Mouse (Mus musculus): ENCODE data around the gene Ogt.

Ogt gene

DNA sequence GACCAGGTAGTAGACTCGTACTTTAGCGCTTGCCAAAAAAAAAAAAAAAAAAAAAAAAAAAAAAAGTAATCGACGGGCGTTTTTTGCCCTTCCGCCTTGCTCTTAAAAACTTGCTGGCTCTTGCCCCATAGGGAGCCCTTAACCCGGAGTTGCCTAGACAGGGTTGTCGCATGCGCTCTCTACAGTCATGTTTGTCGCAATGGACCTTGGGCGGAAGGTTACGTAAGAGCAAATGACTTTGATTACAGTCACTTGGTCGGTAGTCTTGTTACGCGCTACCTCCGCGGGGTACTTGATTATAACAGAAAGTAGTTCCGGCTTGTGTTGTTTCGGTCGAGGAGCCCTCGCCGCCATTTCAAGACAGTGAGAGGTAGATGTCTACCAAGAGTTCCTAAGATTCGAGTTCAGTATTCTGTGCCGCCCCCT is at the start of gene Ogt:
Gene Ogt (plus strand): TSS at position 320 of the 426 bp plus-strand sequence.
- CTCF ChIA-PET: interaction anchor here (0.5 kb wide), 1 partner anchor 143 kb away, joined by 3 read pairs; no protein-coding TSS in a partner anchor

DNA sequence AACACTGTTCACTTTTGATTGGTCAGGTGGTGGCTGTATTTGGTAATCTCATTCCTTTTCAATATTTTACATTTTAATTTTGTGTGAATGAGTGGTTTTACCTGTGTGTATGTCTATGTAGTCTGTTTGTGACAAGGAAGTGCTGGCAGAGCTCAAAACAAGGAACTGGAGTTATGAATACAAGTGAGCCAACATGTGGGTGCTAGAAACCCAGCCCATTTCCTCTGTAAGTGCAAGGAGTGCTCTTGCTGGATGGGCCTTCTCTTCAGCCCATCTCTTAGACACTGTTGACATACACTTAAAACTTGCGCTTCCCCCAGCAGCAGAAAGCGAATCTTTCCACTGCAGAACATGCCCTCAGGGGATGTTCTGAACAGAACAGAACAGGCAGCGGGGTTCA is 23.7 kb upstream of the Ogt start:
- CTCF ChIA-PET: no interaction called here

DNA sequence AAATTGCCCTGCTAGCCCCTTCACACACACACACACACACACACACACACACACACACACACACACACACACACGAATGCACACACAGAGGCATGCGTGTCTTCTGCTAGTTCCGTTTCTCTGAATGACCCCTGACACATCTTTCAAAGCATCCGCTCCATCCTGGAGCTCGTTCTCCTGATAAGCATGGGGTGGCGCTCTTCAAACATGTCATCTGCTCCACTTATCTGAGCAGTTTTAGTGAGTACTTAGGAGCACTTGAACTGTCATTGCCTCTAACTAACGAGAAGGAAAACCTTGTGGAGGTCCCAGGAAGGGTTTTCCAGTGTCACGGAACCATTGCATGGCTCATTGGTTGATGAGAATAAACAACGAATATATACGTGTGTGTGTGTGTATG is 22.0 kb upstream of the Ogt start:
- CTCF ChIA-PET: no interaction called here

DNA sequence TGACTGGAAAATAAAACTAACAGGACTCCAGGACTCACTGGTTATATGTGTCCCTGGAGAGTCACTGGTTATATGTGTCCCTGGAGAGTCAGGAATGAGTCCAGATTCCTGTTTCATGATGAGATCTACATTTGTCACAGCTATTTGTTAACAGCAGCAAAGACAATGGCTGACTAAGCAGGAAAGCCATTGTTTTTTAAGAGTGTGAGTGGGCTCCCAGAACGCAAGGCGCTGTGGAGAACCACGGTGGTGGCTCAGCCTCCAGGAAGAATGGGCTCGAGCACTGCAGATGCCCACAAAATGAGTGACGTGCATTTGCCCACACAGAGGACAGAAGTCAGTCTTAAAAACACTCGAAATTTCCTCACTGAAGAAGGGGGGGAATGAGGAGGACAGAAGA is 19.5 kb upstream of the Ogt start:
- CTCF ChIA-PET: no interaction called here

DNA sequence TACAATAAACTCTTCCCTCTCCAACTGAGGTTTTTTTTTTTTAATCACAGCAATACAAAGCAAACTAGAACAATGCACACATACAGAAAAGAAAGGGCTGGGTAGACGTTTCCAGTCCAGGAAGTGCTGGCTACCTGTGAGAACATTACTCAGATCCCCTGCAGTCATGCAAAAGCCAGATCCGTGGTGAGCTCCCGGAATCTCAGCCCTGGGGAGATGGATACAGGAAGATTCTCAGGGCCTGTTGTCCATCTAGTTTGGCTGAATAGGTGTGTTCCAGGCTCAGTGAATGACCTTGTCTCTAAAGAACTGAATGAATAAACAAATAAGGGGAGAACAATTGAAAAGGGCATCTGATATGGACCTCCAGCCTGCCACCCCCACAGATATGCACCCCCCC is 17.3 kb upstream of the Ogt start:
- CTCF ChIA-PET: no interaction called here

DNA sequence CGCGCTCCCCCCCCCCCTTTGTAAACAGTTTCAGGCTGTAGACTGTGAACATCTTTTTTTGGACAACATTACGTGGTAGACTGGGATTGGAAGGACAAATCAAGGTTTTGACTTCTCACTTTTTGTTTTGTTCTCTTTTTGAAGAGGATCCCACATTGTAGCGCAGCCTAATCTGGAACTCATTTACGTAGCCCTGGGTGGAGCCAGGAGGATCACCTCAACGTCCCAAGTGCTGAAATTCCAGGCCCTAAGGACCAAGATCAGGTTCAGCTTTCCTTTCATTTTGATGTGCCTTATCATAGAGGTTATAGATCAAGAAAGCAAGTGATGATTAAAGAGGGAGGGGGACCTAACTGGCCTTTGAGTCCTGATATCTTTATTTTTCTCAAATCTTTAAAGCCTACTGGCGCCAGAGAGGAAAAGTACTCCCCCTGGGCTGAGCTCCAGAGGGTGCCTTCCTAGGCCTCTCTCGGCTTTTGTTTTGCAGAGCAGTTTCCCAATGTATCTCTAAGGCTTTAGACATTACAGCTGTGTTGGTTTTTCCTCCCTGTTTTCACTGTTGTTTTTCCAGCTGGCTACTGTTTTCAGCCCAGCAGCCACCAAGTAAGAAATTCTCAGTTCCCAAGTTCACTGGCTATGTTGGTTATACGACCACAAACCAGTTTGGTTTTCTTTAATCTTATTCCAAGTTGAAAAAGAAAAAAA is 2.9 kb upstream of the Ogt start:
- CTCF ChIA-PET: interaction anchor here (0.6 to 0.7 kb wide), 2 partner anchors 37 to 129 kb away, joined by 3 to 4 read pairs; no protein-coding TSS in a partner anchor

DNA sequence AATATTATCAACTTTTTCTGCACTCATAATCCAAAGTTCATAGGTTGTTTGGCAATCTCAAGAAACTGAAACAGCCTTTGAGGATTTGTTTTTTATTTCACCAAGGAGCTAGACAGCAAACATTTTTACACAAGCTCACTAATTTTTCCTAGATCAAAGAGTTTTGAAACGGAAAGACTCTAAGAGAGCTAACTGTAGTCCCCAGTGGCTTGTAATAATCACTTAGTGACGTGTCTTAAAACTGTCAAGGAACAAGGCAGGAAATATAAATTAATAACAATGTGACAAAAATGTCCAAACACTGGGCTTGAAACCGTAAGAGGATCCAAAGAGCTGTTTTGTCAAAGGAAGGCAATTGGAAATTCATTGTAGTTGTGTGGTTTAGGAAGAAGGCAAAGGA is 1.0 kb upstream of the Ogt start:
- CTCF ChIA-PET: interaction anchor here (0.6 kb wide), 2 partner anchors 14 to 134 kb away, joined by 3 to 7 read pairs; no protein-coding TSS in a partner anchor

DNA sequence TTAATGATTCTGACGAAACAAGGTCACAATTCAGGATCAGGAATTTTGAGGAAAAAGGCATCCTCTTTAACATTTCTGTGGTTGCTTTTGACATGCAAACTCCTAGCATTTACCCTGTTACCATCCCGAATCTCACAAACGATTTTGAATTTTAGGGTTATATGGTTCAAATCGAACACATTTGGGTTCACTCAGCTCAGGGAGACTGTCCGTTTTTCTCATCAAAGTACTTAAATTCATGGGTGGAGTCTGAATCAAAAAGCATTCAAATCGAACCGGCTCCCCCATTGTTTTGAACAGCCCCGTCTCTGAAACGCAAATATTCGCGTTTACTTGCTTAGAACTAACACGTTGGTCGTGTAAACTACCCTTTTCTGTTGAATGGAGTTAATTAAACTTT is 554 bp upstream of the Ogt start:
- CTCF ChIA-PET: interaction anchor here (0.6 kb wide), 2 partner anchors 14 to 133 kb away, joined by 3 to 7 read pairs; no protein-coding TSS in a partner anchor

DNA sequence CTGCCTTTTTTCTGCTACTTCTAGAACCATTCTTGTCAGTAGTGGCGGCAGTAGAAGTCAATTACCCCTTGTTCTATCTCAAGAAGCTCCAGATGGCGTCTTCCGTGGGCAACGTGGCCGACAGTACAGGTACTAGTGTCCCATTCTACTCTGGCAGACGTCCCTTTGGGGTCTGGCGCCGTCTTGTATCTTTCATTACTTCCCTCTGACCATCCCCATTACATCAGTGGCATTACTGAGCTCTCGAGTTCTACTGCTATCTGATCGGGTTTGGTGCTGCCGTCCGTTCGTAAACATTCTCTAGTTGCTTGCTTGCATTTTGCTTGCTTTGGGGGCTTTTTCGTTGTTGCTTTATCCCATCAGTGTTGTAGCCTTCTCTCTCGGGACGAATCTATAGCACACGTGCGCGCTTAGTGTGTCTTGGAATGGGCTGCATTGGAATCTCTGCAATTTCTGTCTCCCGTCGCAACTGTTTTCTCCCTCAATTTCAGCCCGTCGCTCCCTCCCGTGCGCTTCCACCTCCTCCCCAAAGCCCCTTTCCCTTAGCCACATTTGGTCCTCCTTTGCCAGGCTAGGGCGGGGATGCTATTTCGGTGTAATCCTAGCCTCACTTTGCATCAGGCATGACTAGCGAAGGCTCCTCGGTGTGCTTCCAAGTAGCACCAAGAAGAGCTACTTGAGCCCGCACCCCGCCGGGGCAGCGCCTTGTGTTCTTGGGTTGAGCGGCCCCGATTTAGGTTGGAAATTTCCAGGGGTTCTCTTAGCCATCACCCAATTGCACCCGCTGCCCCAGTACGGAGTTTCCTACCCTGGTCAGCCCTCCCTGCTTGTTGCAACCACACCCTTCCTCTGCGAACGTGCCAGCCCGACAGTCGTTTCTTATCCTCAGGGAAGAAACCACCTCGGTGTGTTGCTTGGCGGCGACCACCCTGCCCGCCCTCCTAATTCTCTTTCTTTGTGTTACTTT is 617 bp downstream of the Ogt start:
- CTCF ChIA-PET: interaction anchor here (0.5 kb wide), 1 partner anchor 143 kb away, joined by 3 read pairs; no protein-coding TSS in a partner anchor

DNA sequence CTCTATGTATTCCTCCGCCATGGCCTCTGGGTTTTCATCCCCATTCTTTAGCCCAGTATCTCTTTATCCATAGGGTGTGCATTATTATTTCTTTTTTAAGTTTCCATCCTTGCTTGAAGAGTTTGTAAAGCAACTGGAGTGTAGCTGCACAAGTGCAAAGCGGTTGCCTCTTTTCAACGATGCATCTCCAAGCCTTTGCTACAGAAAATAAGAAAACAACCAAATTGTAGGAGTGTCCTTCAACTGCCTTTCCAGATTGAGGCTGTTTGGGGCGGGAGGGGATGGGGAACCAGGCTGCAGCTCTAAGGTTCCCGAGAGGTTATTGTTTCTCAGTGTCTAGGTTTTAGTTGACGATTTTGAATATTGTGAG is 1.3 kb downstream of the Ogt start:
- CTCF ChIA-PET: no interaction called here

DNA sequence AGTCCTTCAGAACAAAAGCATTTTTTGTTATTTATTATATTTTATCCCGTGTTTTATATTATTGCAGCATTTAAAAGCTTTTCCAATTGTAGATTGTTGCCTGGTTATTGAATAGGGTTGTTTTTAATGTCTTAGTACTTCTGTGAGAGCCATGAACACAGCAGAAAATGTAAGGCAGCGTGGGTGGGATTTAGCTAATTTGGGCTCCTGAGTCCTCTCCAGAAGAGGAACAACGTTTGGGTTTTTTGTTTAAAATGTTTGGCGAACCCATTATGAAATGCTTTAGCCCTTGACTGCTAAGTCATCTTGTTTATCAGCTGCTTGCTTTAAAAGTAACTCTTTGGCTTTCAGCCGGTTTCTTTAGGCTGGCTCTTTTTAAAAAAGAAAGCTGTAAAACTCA is 2.2 kb downstream of the Ogt start:
- CTCF ChIA-PET: interaction anchor here (0.6 kb wide), 1 partner anchor 21 kb away, joined by 3 read pairs; no protein-coding TSS in a partner anchor

DNA sequence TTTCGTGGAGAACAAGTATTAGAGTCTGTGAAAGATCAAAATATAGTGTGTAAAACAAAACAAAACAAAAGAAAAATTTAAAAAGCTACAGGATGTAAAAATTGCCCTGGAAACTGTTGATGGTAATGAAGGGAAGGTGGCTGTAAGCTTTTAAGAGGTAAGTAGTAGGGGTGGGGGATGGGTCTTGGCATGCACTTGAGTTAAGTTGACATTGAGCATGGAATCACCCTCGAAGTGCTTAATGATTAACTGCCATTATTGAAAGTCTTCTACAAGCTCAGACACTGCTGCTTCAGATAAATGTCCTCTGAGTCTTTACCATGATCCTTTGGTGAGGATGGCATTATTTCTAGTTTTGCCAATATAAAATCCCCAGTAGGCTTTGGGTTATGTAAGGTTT is 5.4 kb downstream of the Ogt start:
- CTCF ChIA-PET: no interaction called here

DNA sequence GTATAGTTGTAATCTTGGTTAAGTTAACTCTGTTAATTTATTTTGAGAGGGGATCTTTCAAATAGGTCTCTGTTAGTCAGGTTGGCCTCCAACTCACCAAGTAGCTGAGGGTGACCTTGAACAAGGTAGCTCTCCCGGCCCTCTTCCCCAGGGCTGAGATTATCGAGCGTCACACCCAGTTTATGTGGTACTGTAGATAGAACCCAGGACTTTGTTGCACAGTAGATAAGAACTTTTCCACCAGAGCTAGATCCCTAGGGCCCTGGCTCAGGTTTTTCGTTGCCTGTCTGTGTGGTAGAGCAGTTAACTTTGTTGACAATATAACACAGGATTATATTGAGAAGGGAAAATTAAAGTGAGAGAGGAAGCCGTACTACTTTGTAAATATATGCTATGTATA is 6.8 kb downstream of the Ogt start:
- CTCF ChIA-PET: no interaction called here

DNA sequence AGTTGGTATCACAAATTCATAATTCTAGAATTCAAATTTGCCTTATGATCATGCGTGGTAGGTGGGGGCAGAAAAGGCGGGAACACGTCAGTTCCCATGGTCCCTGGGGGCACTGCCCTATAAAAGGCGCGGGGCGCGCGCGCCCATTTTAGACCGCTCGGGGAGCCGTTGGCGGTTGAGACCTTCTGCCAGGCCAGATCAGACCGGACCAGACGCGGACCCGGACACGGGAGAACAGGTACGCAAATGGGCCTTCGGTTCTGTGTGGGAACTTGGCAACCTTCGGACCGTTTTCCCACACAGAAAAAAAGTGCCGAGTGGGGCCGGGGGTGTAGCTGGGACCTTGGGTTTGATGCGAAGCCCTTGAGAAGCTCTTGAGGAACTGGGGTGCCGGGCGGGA is 55.8 kb downstream of the Ogt start:
- CTCF ChIA-PET: no interaction called here

DNA sequence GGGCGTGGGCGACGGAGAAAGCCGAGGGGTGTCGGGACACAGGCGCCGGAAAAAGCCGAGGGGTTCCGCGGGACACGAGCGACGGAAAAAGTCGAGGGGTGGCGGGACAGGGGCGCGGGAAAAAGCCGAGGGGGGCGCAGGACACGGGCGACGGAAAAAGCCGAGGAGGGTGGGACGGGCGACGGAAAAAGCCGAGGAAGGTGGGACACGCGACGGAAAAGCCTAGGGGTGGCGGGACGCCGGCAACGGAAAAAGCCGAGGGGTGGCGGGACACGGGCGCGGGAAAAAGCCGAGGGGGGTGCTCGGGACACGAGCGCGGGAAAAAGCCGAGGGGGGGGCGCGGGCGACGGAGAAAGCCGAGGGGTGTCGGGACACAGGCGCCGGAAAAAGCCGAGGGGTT is 57.7 kb downstream of the Ogt start:
- CTCF ChIA-PET: interaction anchor here (0.8 kb wide), 1 partner anchor 49 kb away, joined by 3 read pairs; no protein-coding TSS in a partner anchor

DNA sequence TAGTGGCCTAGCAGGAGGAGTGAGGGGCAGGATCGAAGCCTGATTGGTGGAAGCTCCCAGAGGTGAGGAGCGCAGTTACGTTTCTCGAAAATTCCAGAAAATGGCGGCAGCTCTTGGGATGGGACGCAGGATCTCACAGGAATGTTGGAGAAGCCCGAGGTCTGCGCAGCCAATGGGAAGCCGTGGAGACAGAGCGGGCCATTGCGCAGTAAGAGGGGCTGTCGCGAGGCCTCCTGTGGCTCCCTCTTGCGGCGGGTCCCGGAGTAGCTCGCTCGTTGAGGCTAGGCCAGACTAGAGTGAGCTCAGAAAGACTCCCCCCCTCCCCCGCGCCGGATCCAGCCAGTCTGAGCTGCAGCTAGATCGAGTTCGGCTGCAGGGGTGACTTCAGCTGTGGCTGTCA is 58.4 kb downstream of the Ogt start:
- CTCF ChIA-PET: no interaction called here

DNA sequence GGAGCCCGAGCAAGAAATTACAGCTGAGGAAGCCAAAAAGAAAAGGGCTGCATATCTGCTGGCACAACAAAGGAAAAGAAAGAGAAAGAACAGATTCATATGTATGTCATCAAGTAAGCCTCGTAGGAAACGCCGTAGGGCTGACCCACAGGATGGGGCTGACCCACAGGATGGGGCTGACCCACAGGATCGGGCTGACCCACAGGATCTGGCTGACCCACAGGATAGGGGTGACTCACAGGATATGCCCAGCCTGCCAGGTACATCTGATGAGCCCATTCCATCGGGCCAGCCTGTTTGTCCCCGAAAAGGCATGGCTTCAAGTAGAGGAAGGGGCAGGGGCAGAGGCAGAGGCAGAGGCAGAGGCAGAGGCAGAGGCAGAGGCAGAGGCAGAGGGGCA is 65.3 kb downstream of the Ogt start:
- CTCF ChIA-PET: no interaction called here

DNA sequence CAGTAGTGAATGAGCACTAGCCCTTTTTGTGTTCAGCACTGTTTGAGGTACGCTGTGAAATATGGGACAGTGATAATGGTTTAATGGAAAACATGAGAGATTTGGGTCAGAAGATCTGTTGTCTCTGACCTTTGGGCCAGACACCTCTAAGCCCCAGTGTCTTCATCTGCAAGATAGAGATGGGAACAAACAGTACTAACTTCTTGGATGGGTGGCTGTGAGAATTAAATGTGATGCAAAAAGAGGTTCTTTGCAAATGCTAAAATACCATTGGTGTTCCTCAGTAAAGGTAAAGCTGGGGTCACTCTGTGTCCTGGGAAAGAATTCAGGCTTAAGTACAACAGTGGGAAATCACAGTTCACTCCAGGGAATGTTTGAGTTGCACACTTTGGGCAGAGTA is 80.5 kb downstream of the Ogt start:
- CTCF ChIA-PET: no interaction called here

DNA sequence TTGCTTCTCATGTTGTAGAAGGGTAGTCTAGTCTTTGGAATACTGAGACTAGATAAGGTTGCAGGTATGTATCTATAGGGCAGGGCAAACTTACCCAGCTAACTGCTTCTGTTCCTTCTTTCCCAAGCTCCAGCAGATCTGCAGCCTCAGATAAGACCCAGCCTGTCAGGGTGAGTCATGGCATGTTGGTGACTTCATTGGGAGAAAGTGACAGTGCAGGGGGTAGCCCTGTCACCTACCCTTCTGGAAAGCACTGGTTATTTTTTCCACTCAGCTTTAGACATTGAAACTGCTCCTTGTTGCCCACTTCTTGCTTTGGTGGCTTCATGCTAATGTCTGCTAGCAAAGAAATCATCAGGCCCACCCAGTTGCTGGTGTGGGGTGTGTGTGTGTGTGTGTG is 90.2 kb downstream of the Ogt start:
- CTCF ChIA-PET: no interaction called here

DNA sequence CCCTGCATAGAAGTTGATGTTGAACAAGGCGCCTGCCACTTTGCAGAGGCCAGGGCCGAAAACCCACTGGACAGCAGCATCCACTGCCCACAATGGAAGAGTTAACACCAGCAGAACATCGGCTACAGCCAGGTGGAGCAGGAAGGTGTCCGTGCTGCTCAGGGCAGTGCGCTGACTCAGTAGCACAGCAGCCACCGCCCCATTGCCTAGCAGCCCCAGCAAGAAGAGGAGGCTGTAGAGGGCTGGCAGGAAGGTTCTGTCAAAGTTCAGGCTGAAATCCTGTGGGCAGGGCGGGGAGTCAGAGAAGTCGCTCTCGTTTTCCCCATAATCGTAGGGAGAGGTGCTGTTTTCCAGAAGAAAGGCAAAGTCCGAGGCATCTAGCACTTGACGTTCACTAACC is 92.8 kb downstream of the Ogt start:
- CTCF ChIA-PET: no interaction called here

DNA sequence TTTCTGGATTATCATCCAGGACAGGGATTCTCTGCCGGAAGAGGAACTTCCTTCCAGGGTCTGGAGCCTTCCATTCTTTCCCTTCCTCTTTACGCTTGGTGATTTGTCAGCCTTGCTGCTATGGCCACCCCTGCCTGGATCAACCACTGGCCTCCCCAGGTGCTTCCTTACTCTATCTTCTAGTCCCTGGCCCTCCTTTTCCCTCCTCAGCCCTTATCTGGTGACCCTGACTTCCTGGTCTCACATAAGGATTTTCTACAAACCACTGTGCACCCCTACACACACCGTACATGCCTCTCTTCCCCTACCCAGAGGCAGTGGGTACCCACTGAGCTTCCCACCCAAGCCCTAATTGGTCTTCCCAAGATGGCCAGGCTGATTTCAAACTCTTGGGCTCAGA is 93.4 kb downstream of the Ogt start:
- CTCF ChIA-PET: no interaction called here

DNA sequence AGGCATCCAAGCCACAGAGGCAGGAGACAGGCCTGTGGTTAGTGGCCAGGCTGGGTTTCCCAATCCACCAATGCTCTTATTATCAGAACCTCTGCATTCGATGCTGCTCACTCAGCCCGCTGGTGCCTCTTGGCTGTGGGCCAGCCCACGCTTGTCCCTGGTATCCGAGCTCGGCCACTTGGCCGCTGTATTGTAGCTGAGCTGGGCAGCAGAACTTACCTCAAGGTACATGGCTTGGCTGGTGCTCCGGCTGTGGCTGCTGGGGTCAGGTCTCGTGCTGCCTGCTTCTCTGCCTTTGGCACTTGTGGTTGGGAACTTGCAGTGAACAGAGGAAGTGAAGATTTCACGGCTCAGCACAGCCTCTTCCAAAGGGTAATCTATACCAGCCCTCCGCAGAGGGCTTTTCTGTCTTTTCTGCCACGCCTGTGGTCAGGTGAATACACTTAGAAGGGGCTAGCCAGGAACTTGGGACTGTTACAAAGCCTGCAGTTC is 94.0 kb downstream of the Ogt start, which contains the start of gene Cxcr3:
Gene Cxcr3 (minus strand): TSS at position 442 of the 492 bp plus-strand sequence.
- CTCF ChIA-PET: no interaction called here

Data from spleen, embryonic (tissue).